Mouse (Mus musculus): ENCODE results near the gene Cacng5. TPM values are rescaled to one million over a fixed set of nuclear protein-coding genes. Genes with fewer than 3 reads are reported as not detected.

The Cacng5 gene
- not detected in 2 replicates for total RNA-seq (2017)

DNA sequence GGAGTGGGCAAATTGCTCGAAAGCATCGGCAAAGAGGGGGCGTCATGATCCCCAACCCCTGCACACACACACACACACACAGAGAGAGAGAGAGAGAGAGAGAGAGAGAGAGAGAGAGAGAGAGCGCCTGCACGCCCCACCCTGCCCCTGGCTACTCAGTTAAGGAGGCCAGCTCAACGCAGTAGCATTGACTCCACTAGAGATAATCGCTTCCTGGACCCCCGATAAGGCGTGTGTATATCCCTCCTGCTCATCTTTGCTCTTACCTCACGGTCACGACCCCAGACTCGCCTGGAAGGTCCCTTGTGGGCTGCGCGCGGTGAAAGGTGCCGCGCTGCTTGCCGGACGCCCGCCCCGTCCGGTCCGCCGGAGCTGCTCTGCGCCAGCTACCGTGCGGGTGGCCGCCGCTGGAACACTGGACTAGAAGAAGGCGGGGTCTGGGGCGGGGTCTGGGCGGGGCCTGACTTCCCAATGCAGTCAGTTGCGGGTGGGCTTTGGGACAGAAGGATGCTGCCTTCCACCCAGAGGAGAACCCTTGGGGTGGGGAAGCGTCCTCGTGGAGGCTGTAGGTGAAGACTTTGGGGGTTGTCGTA is at the start of gene Cacng5:
Gene Cacng5, minus strand, starts transcription at position 422 of the 593 bp plus-strand sequence.
- 0 out of 4 replicates have a peak, but pooled peaks of 1 of the 2 experiments have one; percentile 22 for ATAC-seq (replicated peaks in 1 of 2; ENCODE audit: insufficient read depth in 1 of 2, low FRiP score in 2 of 2, low TSS enrichment in 1 of 2, low read depth in 1 of 2, poor library complexity in 2 of 2, severe bottlenecking in 2 of 2)

GRCm38 (mm10) chr11:107957566-107958350 is 42.9 kb upstream of the Cacng5 start:
- no peak for ATAC-seq (replicated peaks in 1 of 2; ENCODE audit: insufficient read depth in 1 of 2, low FRiP score in 2 of 2, low TSS enrichment in 1 of 2, low read depth in 1 of 2, poor library complexity in 2 of 2, severe bottlenecking in 2 of 2)

DNA sequence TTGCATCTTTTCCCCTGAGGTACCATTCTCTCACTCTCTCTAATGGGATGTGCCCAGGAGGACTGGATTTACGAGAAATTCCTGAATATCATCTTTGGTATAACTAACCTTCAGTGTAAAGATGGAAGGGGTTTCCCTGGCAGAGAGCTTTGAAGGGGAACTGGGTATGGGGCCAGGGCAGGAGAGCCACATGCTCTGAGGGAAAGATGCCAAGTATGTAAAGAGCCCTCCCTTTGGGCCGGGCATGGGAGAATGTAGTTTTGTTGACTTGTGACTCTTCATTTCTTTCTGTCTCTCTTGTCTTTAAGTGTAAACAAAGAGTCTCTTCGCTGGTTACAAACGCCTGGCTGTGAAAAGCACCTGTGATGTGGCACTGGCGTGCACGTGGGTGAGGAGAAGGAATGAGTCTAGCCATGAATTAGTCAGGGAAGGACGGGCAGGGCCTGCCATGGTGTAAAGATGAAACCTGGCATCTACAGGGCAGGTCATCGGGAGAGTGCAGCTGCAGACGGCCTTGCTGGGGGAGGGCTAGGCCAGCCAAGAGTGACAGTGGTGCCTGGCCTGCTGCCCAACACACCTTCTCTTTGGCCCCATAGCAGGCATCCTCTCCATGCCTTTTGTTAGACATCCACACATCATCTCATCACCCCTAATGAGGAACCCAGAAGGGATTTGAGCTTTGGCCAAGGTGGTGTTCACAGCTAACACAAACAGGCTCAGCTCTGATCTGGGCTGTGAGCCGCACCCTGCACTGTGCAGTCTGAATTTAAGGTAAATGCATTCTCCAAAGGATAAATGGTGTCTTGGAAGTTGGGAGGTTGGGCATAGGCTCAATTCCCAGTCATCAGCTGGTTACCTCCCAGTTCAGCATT is 40.6 kb upstream of the Cacng5 start:
- no peak for ATAC-seq (replicated peaks in 1 of 2; ENCODE audit: insufficient read depth in 1 of 2, low FRiP score in 2 of 2, low TSS enrichment in 1 of 2, low read depth in 1 of 2, poor library complexity in 2 of 2, severe bottlenecking in 2 of 2)

- no peak for ATAC-seq (replicated peaks in 1 of 2; ENCODE audit: insufficient read depth in 1 of 2, low FRiP score in 2 of 2, low TSS enrichment in 1 of 2, low read depth in 1 of 2, poor library complexity in 2 of 2, severe bottlenecking in 2 of 2)
Observed at GRCm38 (mm10) chr11:107951431-107951830, 36.6 kb upstream of the Cacng5 start.

- no peak for ATAC-seq (replicated peaks in 1 of 2; ENCODE audit: insufficient read depth in 1 of 2, low FRiP score in 2 of 2, low TSS enrichment in 1 of 2, low read depth in 1 of 2, poor library complexity in 2 of 2, severe bottlenecking in 2 of 2)
Observed at GRCm38 (mm10) chr11:107950658-107951057, 35.8 kb upstream of the Cacng5 start.

GRCm38 (mm10) chr11:107950211-107950610 is 35.4 kb upstream of the Cacng5 start:
- ATAC-seq (replicated peaks in 1 of 2; ENCODE audit: insufficient read depth in 1 of 2, low FRiP score in 2 of 2, low TSS enrichment in 1 of 2, low read depth in 1 of 2, poor library complexity in 2 of 2, severe bottlenecking in 2 of 2): no peak

DNA sequence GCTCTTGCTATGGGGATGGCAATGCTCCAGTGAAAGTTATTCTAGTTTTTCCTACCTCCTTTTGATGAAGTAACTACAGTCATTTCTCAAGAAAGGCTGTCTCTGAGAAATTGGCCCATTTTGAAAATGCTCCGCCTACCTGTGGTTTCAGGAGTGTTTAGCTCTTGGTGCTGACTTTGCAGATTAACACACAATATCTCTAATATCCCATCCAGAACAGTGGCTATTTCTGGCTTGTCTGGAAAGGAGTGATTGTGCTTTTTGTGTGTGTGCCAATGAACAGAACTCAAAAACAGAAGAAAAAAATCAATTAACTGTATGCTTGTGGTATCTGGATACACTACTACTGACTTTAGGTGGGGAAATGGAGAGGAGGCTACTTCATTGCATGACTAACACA is 33.1 kb upstream of the Cacng5 start:
- no peak for ATAC-seq (replicated peaks in 1 of 2; ENCODE audit: insufficient read depth in 1 of 2, low FRiP score in 2 of 2, low TSS enrichment in 1 of 2, low read depth in 1 of 2, poor library complexity in 2 of 2, severe bottlenecking in 2 of 2)

DNA sequence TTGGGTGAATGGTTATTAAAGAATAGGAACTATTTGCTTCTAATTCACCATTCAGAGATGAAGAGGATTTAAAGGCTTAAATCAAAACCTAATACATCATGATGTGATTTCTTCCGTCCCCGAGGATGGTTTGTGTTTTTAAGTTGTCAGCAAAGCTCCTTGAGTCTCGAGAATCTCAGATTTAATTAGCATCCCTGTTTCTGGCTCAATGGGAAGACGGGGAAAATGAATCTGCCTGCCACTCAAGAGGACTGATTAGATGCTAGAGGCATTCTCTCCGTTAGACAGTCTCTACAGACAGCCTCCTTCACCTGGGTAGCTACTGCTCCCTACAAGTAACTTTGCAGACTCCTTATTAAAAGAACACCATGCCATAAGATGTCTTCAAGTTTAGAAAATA is 32.0 kb upstream of the Cacng5 start:
- no peak for ATAC-seq (replicated peaks in 1 of 2; ENCODE audit: insufficient read depth in 1 of 2, low FRiP score in 2 of 2, low TSS enrichment in 1 of 2, low read depth in 1 of 2, poor library complexity in 2 of 2, severe bottlenecking in 2 of 2)

DNA sequence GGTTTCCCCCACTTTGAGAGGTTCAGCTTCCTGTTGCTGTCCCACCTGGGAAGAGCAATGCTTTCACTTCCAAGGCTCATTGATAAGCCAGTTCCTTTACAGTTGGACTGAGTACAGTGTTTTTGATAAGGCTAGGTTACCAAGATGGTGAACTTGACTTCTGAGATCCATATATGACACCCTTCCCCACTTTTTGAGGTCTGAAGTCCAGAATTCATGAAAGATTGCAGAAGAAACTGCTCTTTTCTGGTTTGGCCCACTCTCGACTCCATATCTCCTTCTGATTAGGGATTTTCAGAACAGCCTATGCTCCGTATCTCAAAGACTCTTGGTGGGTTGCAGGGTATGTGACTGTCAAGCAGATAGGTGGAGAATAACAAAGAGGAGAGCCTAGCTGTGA is 22.1 kb upstream of the Cacng5 start:
- ATAC-seq (replicated peaks in 1 of 2; ENCODE audit: insufficient read depth in 1 of 2, low FRiP score in 2 of 2, low TSS enrichment in 1 of 2, low read depth in 1 of 2, poor library complexity in 2 of 2, severe bottlenecking in 2 of 2): no peak

DNA sequence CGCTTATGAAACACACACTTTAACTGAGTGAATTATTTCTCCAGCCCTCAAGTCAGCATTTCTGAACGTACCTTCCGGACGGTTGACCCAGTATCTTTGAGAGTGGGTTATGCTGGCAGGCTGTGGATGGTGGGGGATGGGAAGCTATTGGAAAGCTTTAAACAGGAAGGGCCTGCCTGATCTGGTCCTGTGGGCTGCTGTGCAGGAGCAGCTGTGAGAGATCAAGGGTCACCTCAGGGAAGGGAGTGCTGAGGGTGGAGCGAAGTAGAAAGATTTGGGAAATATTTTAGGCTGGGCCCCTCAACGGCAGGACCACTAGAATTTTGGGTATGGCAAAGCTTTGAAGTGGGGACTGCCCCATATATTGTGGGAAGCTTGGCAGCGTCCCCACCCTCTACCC is 16.9 kb upstream of the Cacng5 start:
- no peak for ATAC-seq (replicated peaks in 1 of 2; ENCODE audit: insufficient read depth in 1 of 2, low FRiP score in 2 of 2, low TSS enrichment in 1 of 2, low read depth in 1 of 2, poor library complexity in 2 of 2, severe bottlenecking in 2 of 2)

DNA sequence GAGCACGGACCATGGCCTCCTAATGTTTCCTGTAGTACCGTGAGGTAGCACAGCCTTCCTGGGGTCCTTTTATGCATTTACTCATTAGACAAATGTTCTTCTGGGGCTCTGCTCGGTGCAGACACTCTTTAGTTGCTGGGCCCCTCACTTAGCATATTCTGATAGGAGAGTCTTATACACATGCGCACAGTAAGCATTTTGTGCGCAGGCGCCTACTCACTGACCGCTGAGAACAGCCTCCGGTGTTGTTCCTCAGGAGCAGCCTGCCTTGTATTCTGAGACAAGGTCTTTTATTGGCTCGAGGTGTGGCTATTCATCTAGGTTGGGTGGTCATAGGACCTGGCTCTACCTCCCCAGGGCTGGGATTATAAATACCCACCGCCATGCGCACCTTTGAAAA is 16.4 kb upstream of the Cacng5 start:
- no peak for ATAC-seq (replicated peaks in 1 of 2; ENCODE audit: insufficient read depth in 1 of 2, low FRiP score in 2 of 2, low TSS enrichment in 1 of 2, low read depth in 1 of 2, poor library complexity in 2 of 2, severe bottlenecking in 2 of 2)

DNA sequence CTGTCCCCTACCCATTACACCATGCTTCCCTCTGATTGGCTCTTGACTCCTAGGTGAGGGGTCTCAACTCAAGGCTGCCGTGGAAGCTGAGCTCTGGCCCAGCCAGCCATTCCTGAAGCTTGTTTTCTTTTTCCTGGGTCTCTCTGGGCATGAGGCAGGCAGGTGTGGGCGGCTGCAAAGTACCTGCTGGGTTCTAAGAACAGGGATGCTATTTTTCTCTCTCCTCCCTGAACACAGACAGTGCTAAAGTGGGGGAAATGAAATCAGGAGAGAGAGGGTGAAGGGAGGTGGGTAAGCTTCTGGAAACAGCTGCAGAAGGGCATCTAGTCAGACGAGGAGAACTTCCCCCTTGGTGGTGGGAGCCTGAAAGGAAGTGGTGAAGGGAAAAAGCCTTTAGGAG is 14.9 kb upstream of the Cacng5 start:
- no peak for ATAC-seq (replicated peaks in 1 of 2; ENCODE audit: insufficient read depth in 1 of 2, low FRiP score in 2 of 2, low TSS enrichment in 1 of 2, low read depth in 1 of 2, poor library complexity in 2 of 2, severe bottlenecking in 2 of 2)

DNA sequence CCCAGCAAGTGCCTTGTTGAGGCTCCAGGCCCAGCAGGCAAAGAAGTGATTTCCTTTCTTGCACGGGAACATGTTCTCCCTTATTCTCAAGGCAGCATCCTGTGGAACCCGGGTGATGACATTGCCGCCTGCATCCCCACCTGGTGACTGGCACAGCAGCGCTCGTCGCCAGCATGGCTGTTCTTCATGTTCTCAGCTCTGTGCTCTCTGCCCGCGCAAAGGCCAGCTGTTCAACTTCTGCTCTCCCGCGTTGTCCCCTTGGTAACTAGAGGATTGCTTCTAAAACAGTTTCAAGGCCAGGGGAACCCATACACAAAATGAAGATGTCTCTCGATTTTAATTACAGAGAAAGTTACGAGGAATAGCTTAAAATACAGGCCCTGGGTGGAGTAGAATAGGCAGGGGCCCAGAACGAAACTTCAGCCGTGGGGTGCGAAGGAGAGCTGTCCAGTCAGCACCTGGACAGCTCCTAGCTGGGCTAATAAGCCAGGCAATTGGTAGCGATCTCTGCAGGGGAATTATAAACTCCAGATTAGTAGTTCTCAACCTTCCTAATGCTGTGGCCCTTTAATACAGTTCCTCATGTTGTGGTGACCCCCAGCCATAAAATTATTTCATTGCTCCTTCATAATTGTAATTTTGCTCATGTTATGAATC is 5.1 kb upstream of the Cacng5 start:
- ATAC-seq (replicated peaks in 1 of 2; ENCODE audit: insufficient read depth in 1 of 2, low FRiP score in 2 of 2, low TSS enrichment in 1 of 2, low read depth in 1 of 2, poor library complexity in 2 of 2, severe bottlenecking in 2 of 2): peak in 1 of 2 experiments; percentile 65; a peak in 1 of 4 replicates

DNA sequence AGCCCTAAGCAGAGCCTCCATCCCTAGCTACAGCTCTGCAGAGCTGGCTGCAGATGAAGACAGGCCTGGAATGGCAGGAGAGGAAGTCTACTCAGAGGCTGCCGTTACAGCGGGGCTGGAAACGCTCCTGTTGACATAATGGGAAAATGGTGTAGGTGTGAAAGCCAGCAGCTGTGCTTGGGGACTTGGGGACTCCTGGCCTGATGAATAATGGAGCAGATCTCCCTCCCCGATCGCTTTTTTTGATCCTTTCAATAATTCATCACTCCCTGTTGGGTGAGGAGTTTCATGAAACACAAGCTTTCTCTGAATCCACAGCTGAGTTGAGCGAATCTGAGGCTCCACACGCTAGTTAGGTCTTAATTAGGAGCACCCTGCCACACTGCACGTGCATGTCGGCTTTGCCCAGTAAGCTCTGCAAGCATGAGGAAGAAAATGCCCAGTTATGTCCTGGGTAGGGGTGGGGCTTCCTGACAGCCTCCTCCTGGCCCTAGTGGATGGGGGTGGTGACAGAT is 2.9 kb upstream of the Cacng5 start:
- no peak for ATAC-seq (replicated peaks in 1 of 2; ENCODE audit: insufficient read depth in 1 of 2, low FRiP score in 2 of 2, low TSS enrichment in 1 of 2, low read depth in 1 of 2, poor library complexity in 2 of 2, severe bottlenecking in 2 of 2)

DNA sequence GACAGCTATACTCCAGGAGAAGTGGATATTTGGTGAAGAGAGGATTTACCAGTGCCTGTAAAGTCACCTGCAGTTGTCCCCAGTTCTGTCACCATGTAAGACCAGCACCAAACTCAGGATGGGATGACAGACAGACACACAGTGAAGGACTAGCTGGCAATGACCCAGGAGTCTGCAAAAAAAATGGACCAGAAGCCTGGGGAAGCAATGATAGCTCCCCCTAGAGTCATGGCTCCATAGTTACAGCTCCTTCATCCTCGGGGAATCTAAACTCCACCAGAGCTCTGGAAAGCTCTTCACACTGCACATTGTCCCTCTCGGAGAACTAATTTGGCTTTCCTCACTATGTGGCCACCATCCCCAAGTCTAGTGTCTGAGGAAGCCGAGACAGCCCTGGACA is 1.5 kb downstream of the Cacng5 start:
- no peak for ATAC-seq (replicated peaks in 1 of 2; ENCODE audit: insufficient read depth in 1 of 2, low FRiP score in 2 of 2, low TSS enrichment in 1 of 2, low read depth in 1 of 2, poor library complexity in 2 of 2, severe bottlenecking in 2 of 2)

DNA sequence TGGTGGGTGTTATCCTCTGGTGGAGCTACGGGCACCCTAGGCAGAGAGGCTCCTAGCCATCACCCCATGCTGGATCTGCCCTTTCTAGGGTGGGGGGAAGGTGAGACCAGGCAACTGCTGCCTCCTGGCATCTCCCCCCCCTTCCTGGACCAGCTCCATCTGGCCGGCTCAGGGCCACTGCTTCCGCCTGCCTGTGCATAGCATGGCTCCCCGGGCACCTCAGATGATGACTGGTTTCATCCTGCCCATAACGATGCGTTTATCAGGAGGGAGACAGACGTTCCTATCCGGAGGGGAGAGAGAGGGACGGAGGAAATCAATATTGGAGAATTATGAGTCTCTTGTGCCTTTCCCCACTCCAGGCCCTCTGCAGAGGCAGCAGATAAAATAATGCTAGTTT is 9.5 kb downstream of the Cacng5 start:
- no peak for ATAC-seq (replicated peaks in 1 of 2; ENCODE audit: insufficient read depth in 1 of 2, low FRiP score in 2 of 2, low TSS enrichment in 1 of 2, low read depth in 1 of 2, poor library complexity in 2 of 2, severe bottlenecking in 2 of 2)

DNA sequence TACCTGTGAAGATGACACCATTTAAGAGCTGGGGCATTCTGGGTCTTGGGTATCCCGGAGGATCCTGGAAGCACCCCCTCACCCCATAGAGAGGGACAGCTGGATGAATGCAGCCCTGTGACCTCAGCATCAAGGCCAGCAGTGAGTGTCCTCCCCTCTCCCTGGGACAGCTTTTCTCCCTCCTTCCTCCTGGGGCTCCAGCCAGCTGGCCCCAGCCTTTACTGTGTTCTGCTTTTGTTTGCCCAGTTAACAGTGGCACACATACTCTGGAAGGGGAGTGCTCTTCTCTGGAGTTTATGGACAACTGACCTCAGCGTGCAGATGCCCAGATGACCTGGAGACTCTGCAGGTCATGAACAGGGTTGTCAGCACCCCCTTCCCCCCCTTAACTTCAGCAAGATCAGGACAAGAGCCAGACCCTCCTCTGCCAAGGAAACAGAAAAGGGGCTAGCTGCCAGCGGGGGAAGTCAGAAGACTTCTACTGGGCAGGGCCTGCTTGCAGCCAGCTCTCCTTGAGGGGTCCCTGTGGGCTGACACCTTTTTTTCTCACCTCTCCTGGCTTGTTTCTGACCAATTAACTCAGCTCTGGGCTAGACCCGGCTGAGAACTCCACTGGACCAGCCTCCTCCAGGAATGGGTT is 10.8 kb downstream of the Cacng5 start:
- ATAC-seq (replicated peaks in 1 of 2; ENCODE audit: insufficient read depth in 1 of 2, low FRiP score in 2 of 2, low TSS enrichment in 1 of 2, low read depth in 1 of 2, poor library complexity in 2 of 2, severe bottlenecking in 2 of 2): no peak

All from hematopoietic stem cell, adult 5-6 weeks (primary cell).